Mouse (Mus musculus) CD4-positive, CD25-positive, alpha-beta regulatory T cell (primary cell): ENCODE results near the gene Arhgap32. TPM values are rescaled to one million over a fixed set of nuclear protein-coding genes. Genes with fewer than 3 reads are reported as not detected.

Source experiments
- polyA plus RNA-seq: library from polyadenylated mRNA; unstranded; fragments of 100-300 nt; shearing (Covaris generic); gene quantifications from one replicate; pipeline ENCODE4 v1.2.1, GENCODE M21; 2017

Gene Arhgap32
- polyA plus RNA-seq = 0.22 TPM

DNA sequence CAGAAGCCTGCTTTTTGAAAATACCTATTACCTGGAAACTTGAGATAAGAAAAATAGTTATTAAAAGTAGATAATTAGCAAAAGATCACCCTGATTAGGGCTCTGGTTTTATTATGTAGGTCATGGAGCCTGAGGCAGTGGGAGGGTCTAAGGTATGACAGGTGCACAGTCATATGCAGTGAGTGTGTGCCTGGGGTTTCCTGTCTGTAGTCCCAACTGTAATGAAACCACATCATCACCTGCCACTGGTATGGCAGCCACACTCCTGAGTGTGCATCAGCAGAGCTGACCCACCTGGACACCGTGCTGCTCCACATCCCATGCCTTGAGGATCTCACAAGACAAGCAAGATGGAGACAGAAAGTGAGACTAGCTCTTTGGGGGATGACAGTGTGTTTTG is at the start of gene Arhgap32:
Gene Arhgap32, plus strand, starts transcription at position 351 of the 400 bp plus-strand sequence.

Other genes with a start within 250 kb of the Arhgap32 start
- gene Barx2, start 202.7 kb upstream of the Arhgap32 start, polyA plus RNA-seq = not detected
- gene Kcnj5, start 228.2 kb downstream of the Arhgap32 start, polyA plus RNA-seq = not detected